Mouse (Mus musculus) kidney, embryonic 15.5 days (tissue): ENCODE measurements around the gene Shroom3. TPM values are rescaled to one million over a fixed set of nuclear protein-coding genes. Genes with fewer than 3 reads are reported as not detected.
A peak's percentile ranks its signal among the peaks of the same experiment; 100 is the strongest.

ENCODE experiments used
- ATAC-seq: fragments of 200-750 bp; cut with Nextera tagmentation; replicated peaks from 2 replicates; pipeline ENCODE4 v1.8.0; 2017; ENCODE audit warnings: moderate TSS enrichment; ENCODE audit not compliant: low FRiP score
- H3K27ac ChIP-seq: fragments of 300-500 bp; sonication (generic); 2 replicates; pipeline ENCODE4 v1.5.1; 2015; ENCODE audit warnings: mild to moderate bottlenecking, inconsistent platforms
- H3K27me3 ChIP-seq: fragments of 300-500 bp; sonication (generic); 2 replicates; pipeline ENCODE4 v1.6.1; 2015; ENCODE audit warnings: inconsistent platforms
- H3K36me3 ChIP-seq: fragments of 300-500 bp; sonication (generic); 2 replicates; pipeline ENCODE4 v1.6.1; 2015; ENCODE audit warnings: inconsistent platforms
- H3K4me1 ChIP-seq: fragments of 300-500 bp; sonication (generic); 2 replicates; pipeline ENCODE4 v1.6.1; 2015; ENCODE audit warnings: inconsistent platforms
- H3K4me2 ChIP-seq: fragments of 300-500 bp; sonication (generic); 2 replicates; pipeline ENCODE4 v1.6.1; 2015; ENCODE audit warnings: moderate library complexity, mild to moderate bottlenecking, inconsistent platforms
- H3K4me3 ChIP-seq: fragments of 300-500 bp; sonication (generic); replicated peaks from 2 replicates; pipeline ENCODE4 v1.5.1; 2015; ENCODE audit warnings: mild to moderate bottlenecking, inconsistent platforms
- H3K9ac ChIP-seq: fragments of 300-500 bp; sonication (generic); 2 replicates; pipeline ENCODE4 v1.6.1; 2015; ENCODE audit warnings: mild to moderate bottlenecking, inconsistent platforms
- H3K9me3 ChIP-seq: fragments of 300-500 bp; sonication (generic); replicated peaks from 2 replicates; pipeline ENCODE4 v1.6.1; 2016; ENCODE audit warnings: inconsistent platforms
- WGBS: fragments of 180-500 bp; shearing (Covaris S2); methylation state at CpG from one replicate; pipeline ENCODE4 v1.1.7; 2015; ENCODE audit warnings: mixed read lengths; 5-methylcytosine and 5-hydroxymethylcytosine counted together
- polyA plus RNA-seq: library from polyadenylated mRNA; unstranded; fragments of >200 nt; fragmentation: Nextera tagmentation; extraction: Ambion mirVana; gene quantifications from 2 replicates; pipeline ENCODE4 v1.2.1, GENCODE M21; 2015

Shroom3 gene
- polyA plus RNA-seq, 1 experiment from 2014 or later: 7.9 TPM

- ATAC-seq: peak; percentile 89
- no peaks in the 10 kb centered on the region for H3K36me3 ChIP-seq
- H3K4me2 ChIP-seq: 0 out of 2 replicates have a peak overlapping the region, but pooled peaks have one; percentile 5
- no peak overlapping the region for H3K9ac ChIP-seq
- WGBS: 43% methylated on average over 20 of the region's 20 CpGs
- no peaks in the 10 kb centered on the region for H3K27me3 ChIP-seq
- no peaks in the 10 kb centered on the region for H3K9me3 ChIP-seq
- H3K27ac ChIP-seq: peak overlapping the region; percentile 9; the same call in 1 of the 2 replicates
- no peak overlapping the region for H3K4me3 ChIP-seq
- H3K4me1 ChIP-seq: peaks cover 33% of the 10 kb centered on the region
Measured at GRCm38 (mm10) chr5:92843850-92844785, 160.9 kb downstream of the Shroom3 start.

- 96% methylated on average over 6 of the region's 6 CpGs for WGBS
- no peak overlapping the region for H3K9ac ChIP-seq
- ATAC-seq: no peak
- H3K27ac ChIP-seq: no peak overlapping the region
- no peaks in the 10 kb centered on the region for H3K9me3 ChIP-seq
- H3K4me2 ChIP-seq: no peak overlapping the region
- no peaks in the 10 kb centered on the region for H3K27me3 ChIP-seq
- H3K4me3 ChIP-seq: no peak overlapping the region
- no peaks in the 10 kb centered on the region for H3K36me3 ChIP-seq
- H3K4me1 ChIP-seq: peaks cover 4% of the 10 kb centered on the region
Measured at GRCm38 (mm10) chr5:92849743-92850142, 166.5 kb downstream of the Shroom3 start.

- no peak overlapping the region for H3K9ac ChIP-seq
- no peak for ATAC-seq
- H3K36me3 ChIP-seq: no peaks in the 10 kb centered on the region
- no peaks in the 10 kb centered on the region for H3K9me3 ChIP-seq
- H3K4me3 ChIP-seq: no peak overlapping the region
- no peak overlapping the region for H3K4me2 ChIP-seq
- WGBS: 59% methylated on average over 3 of the region's 3 CpGs
- no peak overlapping the region for H3K27ac ChIP-seq
- no peaks in the 10 kb centered on the region for H3K27me3 ChIP-seq
- H3K4me1 ChIP-seq: peaks cover 6% of the 10 kb centered on the region
Measured at GRCm38 (mm10) chr5:92850925-92851324, 167.7 kb downstream of the Shroom3 start.

GRCm38 (mm10) chr5:92854983-92855382 lies 171.7 kb downstream of the Shroom3 start:
- no peaks in the 10 kb centered on the region for H3K9me3 ChIP-seq
- peaks cover 23% of the 10 kb centered on the region for H3K4me1 ChIP-seq
- ATAC-seq: no peak; the same call in 1 of the 2 replicates
- no peaks in the 10 kb centered on the region for H3K36me3 ChIP-seq
- H3K9ac ChIP-seq: no peak overlapping the region
- H3K4me3 ChIP-seq: no peak overlapping the region
- no peak overlapping the region for H3K27ac ChIP-seq
- no peaks in the 10 kb centered on the region for H3K27me3 ChIP-seq
- WGBS: 55% methylated on average over 4 of the region's 4 CpGs
- no peak overlapping the region for H3K4me2 ChIP-seq

GRCm38 (mm10) chr5:92856346-92856745 lies 173.1 kb downstream of the Shroom3 start:
- WGBS: 27% methylated on average over 15 of the region's 15 CpGs
- H3K4me3 ChIP-seq: no peak overlapping the region
- H3K27me3 ChIP-seq: no peaks in the 10 kb centered on the region
- peaks cover 27% of the 10 kb centered on the region for H3K4me1 ChIP-seq
- H3K9me3 ChIP-seq: no peaks in the 10 kb centered on the region
- H3K36me3 ChIP-seq: no peaks in the 10 kb centered on the region
- no peak overlapping the region for H3K9ac ChIP-seq
- no peak for ATAC-seq
- H3K4me2 ChIP-seq: peak overlapping the region; percentile 31
- no peak overlapping the region for H3K27ac ChIP-seq

- H3K9ac ChIP-seq: no peak overlapping the region
- H3K27me3 ChIP-seq: no peaks in the 10 kb centered on the region
- H3K4me1 ChIP-seq: peaks cover 29% of the 10 kb centered on the region
- WGBS: 72% methylated on average over 7 of the region's 7 CpGs
- no peak overlapping the region for H3K4me2 ChIP-seq
- no peaks in the 10 kb centered on the region for H3K36me3 ChIP-seq
- no peaks in the 10 kb centered on the region for H3K9me3 ChIP-seq
- H3K27ac ChIP-seq: no peak overlapping the region
- no peak overlapping the region for H3K4me3 ChIP-seq
- no peak for ATAC-seq
Measured at GRCm38 (mm10) chr5:92857177-92857576, 173.9 kb downstream of the Shroom3 start.

- peaks cover 29% of the 10 kb centered on the region for H3K4me1 ChIP-seq
- no peak overlapping the region for H3K4me3 ChIP-seq
- H3K27me3 ChIP-seq: no peaks in the 10 kb centered on the region
- WGBS: 79% methylated on average over 3 of the region's 3 CpGs
- no peak overlapping the region for H3K9ac ChIP-seq
- H3K36me3 ChIP-seq: no peaks in the 10 kb centered on the region
- no peaks in the 10 kb centered on the region for H3K9me3 ChIP-seq
- peak overlapping the region; percentile 38; the same call in 1 of the 2 replicates for H3K27ac ChIP-seq
- H3K4me2 ChIP-seq: no peak overlapping the region
- ATAC-seq: no peak
Measured at GRCm38 (mm10) chr5:92858104-92858503, 174.9 kb downstream of the Shroom3 start.

- H3K4me3 ChIP-seq: no peak overlapping the region
- H3K4me2 ChIP-seq: no peak overlapping the region
- no peak for ATAC-seq
- no peaks in the 10 kb centered on the region for H3K36me3 ChIP-seq
- H3K9me3 ChIP-seq: no peaks in the 10 kb centered on the region
- H3K9ac ChIP-seq: no peak overlapping the region
- peaks cover 29% of the 10 kb centered on the region for H3K4me1 ChIP-seq
- no peaks in the 10 kb centered on the region for H3K27me3 ChIP-seq
- WGBS: 89% methylated on average over 4 of the region's 4 CpGs
- peak overlapping the region; percentile 38; the same call in 1 of the 2 replicates for H3K27ac ChIP-seq
Measured at GRCm38 (mm10) chr5:92858576-92858975, 175.3 kb downstream of the Shroom3 start.

- no peak for ATAC-seq
- Histone ChIP-seq H3K36me3 (no peaks in the 10 kb centered on the region), H3K9me3 (no peaks in the 10 kb centered on the region), H3K4me2 (no peak overlapping the region), H3K27ac (no peak overlapping the region), H3K27me3 (no peaks in the 10 kb centered on the region), H3K9ac (no peak overlapping the region), H3K4me1 (peaks cover 21% of the 10 kb centered on the region), H3K4me3 (no peak overlapping the region)
- 55% methylated on average over 10 of the region's 10 CpGs for WGBS
Measured at GRCm38 (mm10) chr5:92861416-92862112, 178.3 kb downstream of the Shroom3 start.

- Histone ChIP-seq H3K36me3 (no peaks in the 10 kb centered on the region), H3K4me3 (no peak overlapping the region), H3K4me1 (peaks cover 18% of the 10 kb centered on the region; the same call in 1 of the 2 replicates), H3K9ac (no peak overlapping the region), H3K27me3 (no peaks in the 10 kb centered on the region), H3K9me3 (no peaks in the 10 kb centered on the region), H3K4me2 (no peak overlapping the region), H3K27ac (no peak overlapping the region)
- ATAC-seq: no peak
- WGBS: 67% methylated on average over 4 of the region's 4 CpGs
Measured at GRCm38 (mm10) chr5:92865090-92865489, 181.9 kb downstream of the Shroom3 start.

- Histone ChIP-seq H3K4me2 (no peak overlapping the region), H3K9ac (no peak overlapping the region), H3K4me1 (peaks cover 14% of the 10 kb centered on the region; the same call in 1 of the 2 replicates), H3K27ac (no peak overlapping the region), H3K27me3 (no peaks in the 10 kb centered on the region), H3K9me3 (no peaks in the 10 kb centered on the region), H3K36me3 (no peaks in the 10 kb centered on the region), H3K4me3 (no peak overlapping the region)
- ATAC-seq: no peak
- WGBS: 44% methylated on average over 8 of the region's 8 CpGs
Measured at GRCm38 (mm10) chr5:92866546-92866945, 183.3 kb downstream of the Shroom3 start.

GRCm38 (mm10) chr5:92867253-92867652 lies 184.0 kb downstream of the Shroom3 start:
- Histone ChIP-seq H3K4me2 (no peak overlapping the region), H3K27ac (no peak overlapping the region), H3K9me3 (no peaks in the 10 kb centered on the region), H3K9ac (no peak overlapping the region), H3K4me1 (peaks cover 12% of the 10 kb centered on the region; the same call in 1 of the 2 replicates), H3K27me3 (no peaks in the 10 kb centered on the region), H3K4me3 (no peak overlapping the region), H3K36me3 (no peaks in the 10 kb centered on the region)
- no peak for ATAC-seq
- WGBS: 32% methylated on average over 4 of the region's 4 CpGs
